Mouse (Mus musculus) macrophage (primary cell): ENCODE measurements around the gene Brpf1. TPM values are rescaled to one million over a fixed set of nuclear protein-coding genes. Genes with fewer than 3 reads are reported as not detected.

Experiments
- H3K27ac ChIP-seq: fragments of 350-480 bp; formaldehyde crosslinking; 2 replicates; pipeline ENCODE4 v1.9.0; 2021
- H3K36me3 ChIP-seq: fragments of 350-480 bp; formaldehyde crosslinking; 2 replicates; pipeline ENCODE4 v1.9.0; 2021; ENCODE audit errors: inconsistent target
- H3K4me3 ChIP-seq: fragments of 350-480 bp; formaldehyde crosslinking; 2 replicates; pipeline ENCODE4 v1.9.0; 2021; ENCODE audit errors: inconsistent target
- H3K79me2 ChIP-seq: fragments of 350-480 bp; formaldehyde crosslinking; 2 replicates; pipeline ENCODE4 v1.9.0; 2021; ENCODE audit errors: inconsistent target
- WGBS: methylation state at CpG from one replicate; pipeline ENCODE4 v1.1.7; 2026; ENCODE audit warnings: inconsistent platforms; ENCODE audit not compliant: missing documents; 5-methylcytosine and 5-hydroxymethylcytosine counted together
- polyA plus RNA-seq: library from polyadenylated mRNA; stranded (reverse); fragments of 250-400 nt; gene quantifications from 3 replicates; pipeline ENCODE4 v1.2.4, GENCODE M21; 2018; ENCODE audit warnings: inconsistent platforms

Gene Brpf1
- polyA plus RNA-seq, 1 experiment from 2014 or later, result 28.7 TPM

GRCm38 (mm10) chr6:113353696-113354095 lies 46.8 kb downstream of the Brpf1 start:
- Histone ChIP-seq H3K36me3 (no peaks in the 10 kb centered on the region), H3K79me2 (no peaks in the 10 kb centered on the region), H3K27ac (no peak overlapping the region), H3K4me3 (no peak overlapping the region)
- WGBS, result 76% methylated on average over 3 of the region's 3 CpGs

GRCm38 (mm10) chr6:113361476-113361875 lies 54.5 kb downstream of the Brpf1 start:
- Histone ChIP-seq H3K36me3 (0 out of 2 replicates have a peak, but pooled peaks cover under 1% of the 10 kb centered on the region), H3K27ac (no peak overlapping the region)
- 96% methylated on average over 4 of the region's 4 CpGs for WGBS

GRCm38 (mm10) chr6:113362241-113362640 lies 55.3 kb downstream of the Brpf1 start:
- Histone ChIP-seq H3K27ac (no peak overlapping the region), H3K79me2 (no peaks in the 10 kb centered on the region), H3K36me3 (0 out of 2 replicates have a peak, but pooled peaks cover 8% of the 10 kb centered on the region), H3K4me3 (no peak overlapping the region)
- 100% methylated on average over 1 of the region's 1 CpGs for WGBS

More at GRCm38 (mm10) chr6:113361476-113361875, 54.5 kb downstream of the Brpf1 start:
- Histone ChIP-seq H3K4me3 (no peak overlapping the region), H3K79me2 (no peaks in the 10 kb centered on the region)

GRCm38 (mm10) chr6:113364518-113365135 lies 57.7 kb downstream of the Brpf1 start:
- Histone ChIP-seq H3K27ac (no peak overlapping the region), H3K79me2 (no peaks in the 10 kb centered on the region), H3K4me3 (no peak overlapping the region), H3K36me3 (peaks cover 28% of the 10 kb centered on the region)
- WGBS, result 87% methylated on average over 8 of the region's 8 CpGs

- H3K4me3 ChIP-seq, result no peak overlapping the region
- H3K27ac ChIP-seq, result no peak overlapping the region
- WGBS, result 91% methylated on average over 3 of the region's 6 CpGs
- H3K36me3 ChIP-seq, result peaks cover 48% of the 10 kb centered on the region
- no peaks in the 10 kb centered on the region for H3K79me2 ChIP-seq
These were observed 59.7 kb downstream of the Brpf1 start for GRCm38 (mm10) chr6:113366639-113367038.

- Histone ChIP-seq H3K27ac (no peak overlapping the region), H3K36me3 (peaks cover 55% of the 10 kb centered on the region), H3K79me2 (no peaks in the 10 kb centered on the region), H3K4me3 (no peak overlapping the region)
- 100% methylated on average over 1 of the region's 1 CpGs for WGBS
These were observed 60.6 kb downstream of the Brpf1 start for GRCm38 (mm10) chr6:113367574-113367973.

- Histone ChIP-seq H3K27ac (no peak overlapping the region), H3K79me2 (no peaks in the 10 kb centered on the region), H3K4me3 (no peak overlapping the region), H3K36me3 (peaks cover 61% of the 10 kb centered on the region)
- 91% methylated on average over 7 of the region's 7 CpGs for WGBS
These were observed 61.2 kb downstream of the Brpf1 start for GRCm38 (mm10) chr6:113368124-113368523.

- no peak overlapping the region for H3K27ac ChIP-seq
- H3K36me3 ChIP-seq, result peaks cover 65% of the 10 kb centered on the region
- WGBS, result 98% methylated on average over 4 of the region's 5 CpGs
- H3K4me3 ChIP-seq, result no peak overlapping the region
- H3K79me2 ChIP-seq, result no peaks in the 10 kb centered on the region
These were observed 61.6 kb downstream of the Brpf1 start for GRCm38 (mm10) chr6:113368577-113368976.

GRCm38 (mm10) chr6:113370194-113370929 lies 63.4 kb downstream of the Brpf1 start:
- no peak overlapping the region for H3K4me3 ChIP-seq
- WGBS, result 96% methylated on average over 20 of the region's 20 CpGs
- no peak overlapping the region for H3K27ac ChIP-seq
- H3K36me3 ChIP-seq, result peaks cover 83% of the 10 kb centered on the region
- H3K79me2 ChIP-seq, result no peaks in the 10 kb centered on the region

- WGBS, result 94% methylated on average over 4 of the region's 4 CpGs
- Histone ChIP-seq H3K36me3 (peaks cover 72% of the 10 kb centered on the region), H3K4me3 (no peak overlapping the region), H3K79me2 (peaks cover 6% of the 10 kb centered on the region), H3K27ac (no peak overlapping the region)
These were observed 66.6 kb downstream of the Brpf1 start for GRCm38 (mm10) chr6:113373491-113373890.

Other genes starting within 250 kb of the Brpf1 start
- 27.9 to 33.4 TPM (median 30.4 TPM) in 3 replicates for gene Setd5, start 229.8 kb upstream of the Brpf1 start, polyA plus RNA-seq
- gene Lhfpl4, start 111.8 kb upstream of the Brpf1 start, polyA plus RNA-seq, result not detected in 3 replicates
- 17.8 to 43.7 TPM (median 23.3 TPM) in 3 replicates for gene Mtmr14, start 69.3 kb upstream of the Brpf1 start, polyA plus RNA-seq
- not detected in 3 replicates for gene Cpne9, start 24.8 kb upstream of the Brpf1 start, polyA plus RNA-seq
- gene Ogg1, start 19.8 kb downstream of the Brpf1 start, polyA plus RNA-seq, result 5.2 to 11.7 TPM (median 7.6 TPM) in 3 replicates
- gene Camk1, start 36.8 kb downstream of the Brpf1 start, polyA plus RNA-seq, result 148 to 193 TPM (median 166 TPM) in 3 replicates
- 21.8 to 25.0 TPM (median 22.9 TPM) in 3 replicates for gene Tada3, start 70.7 kb downstream of the Brpf1 start, polyA plus RNA-seq
- 315 to 508 TPM (median 391 TPM) in 3 replicates for gene Arpc4, start 71.0 kb downstream of the Brpf1 start, polyA plus RNA-seq
- 1.8 to 6.3 TPM (median 3.5 TPM) in 3 replicates for gene Ttll3, start 82.1 kb downstream of the Brpf1 start, polyA plus RNA-seq
- 1.5 to 5.0 TPM (median 4.2 TPM) in 3 replicates for gene Rpusd3, start 112.2 kb downstream of the Brpf1 start, polyA plus RNA-seq
- gene Cidec, start 128.6 kb downstream of the Brpf1 start, polyA plus RNA-seq, result not detected in 3 replicates
- gene Jagn1, start 135.4 kb downstream of the Brpf1 start, polyA plus RNA-seq, result 14.3 to 38.5 TPM (median 29.7 TPM) in 3 replicates
- gene Il17re, start 151.3 kb downstream of the Brpf1 start, polyA plus RNA-seq, result not detected in 3 replicates
- not detected in 3 replicates for gene Il17rc, start 164.3 kb downstream of the Brpf1 start, polyA plus RNA-seq
- gene Creld1, start 176.2 kb downstream of the Brpf1 start, polyA plus RNA-seq, result 14.8 to 22.0 TPM (median 17.8 TPM) in 3 replicates
- not detected in 3 replicates for gene Prrt3, start 194.8 kb downstream of the Brpf1 start, polyA plus RNA-seq
- 82.1 to 91.7 TPM (median 91.0 TPM) in 3 replicates for gene Emc3, start 224.5 kb downstream of the Brpf1 start, polyA plus RNA-seq
- 0.21 to 2.5 TPM (median 0.72 TPM) in 3 replicates for gene Fancd2, start 224.5 kb downstream of the Brpf1 start, polyA plus RNA-seq